Mouse (Mus musculus) ES-Bruce4 (cell line): ENCODE data around the gene Ugt2b37.

Source experiments
- CTCF ChIP-seq: IDR thresholded peaks from one replicate; pipeline ENCODE4 v1.8.1; 2011; ENCODE audit warnings: low read depth, low read length
- EP300 ChIP-seq: IDR thresholded peaks from 2 replicates; pipeline ENCODE4 v1.6.1; 2011; ENCODE audit warnings: low read depth, low read length; ENCODE audit not compliant: insufficient read depth
- POLR2A ChIP-seq: IDR thresholded peaks from one replicate; pipeline ENCODE4 v1.8.1; 2011; ENCODE audit warnings: low read length; ENCODE audit not compliant: insufficient read depth

DNA sequence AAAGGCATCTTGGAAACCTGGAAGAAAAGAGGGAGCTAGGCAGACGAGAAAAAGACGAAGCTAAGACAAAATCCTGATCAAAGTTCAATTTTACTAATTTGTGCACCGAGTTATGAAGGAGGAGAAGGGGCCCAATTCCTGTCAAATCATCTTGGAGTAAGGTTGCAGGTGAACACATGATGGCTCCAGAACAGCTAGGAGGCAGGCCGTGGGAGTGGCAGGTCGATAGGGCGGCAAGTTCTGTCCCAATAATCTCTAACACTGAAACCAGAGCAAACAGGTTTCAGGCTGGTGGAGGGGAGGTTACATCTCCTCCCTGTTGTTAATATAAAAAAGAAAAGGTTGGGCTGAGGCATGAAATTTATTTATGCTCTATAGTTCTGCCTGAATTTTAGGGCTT lies 21.0 kb upstream of the Ugt2b37 start:
- TF ChIP-seq CTCF (no peak), POLR2A (no peak), EP300 (no peak)
